ENCODE assay signal across 8 mouse cellular contexts in the genomic region with DNA sequence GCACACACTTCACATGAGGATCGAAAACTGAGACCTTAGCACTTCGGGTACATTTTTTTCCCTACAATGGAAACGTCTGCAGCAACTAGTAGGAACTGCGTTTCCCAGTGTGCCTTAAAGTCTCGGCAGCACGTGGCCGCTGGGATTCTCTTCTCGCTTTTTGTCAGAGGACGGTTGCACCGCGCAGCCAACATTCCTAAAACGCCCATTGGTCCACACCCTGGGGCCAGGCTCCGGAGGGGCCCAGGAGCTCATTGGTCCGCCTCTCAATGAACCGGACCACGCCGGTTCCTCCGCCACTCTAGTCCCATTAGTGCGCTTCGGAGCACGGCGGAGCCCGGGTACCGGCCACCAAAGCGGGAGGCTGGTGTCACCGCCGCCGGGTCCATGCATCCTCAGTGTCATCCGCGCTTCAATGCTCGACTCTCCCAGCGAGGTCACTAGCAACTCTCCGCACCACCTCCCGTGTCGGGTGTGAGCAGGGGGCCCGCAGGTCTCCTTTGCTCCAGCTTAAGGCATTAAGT. TPM values are rescaled to one million over a fixed set of nuclear protein-coding genes. Genes with fewer than 3 reads are reported as not detected.
DNase-seq lines count a peak whose midpoint lies in the region; ATAC-seq and TF ChIP-seq lines count a peak whose summit lies in the region.

No protein-coding gene starts in this region.

- intact Hi-C loops in heart, postnatal 25 days (cut with DNase I) = no loop called here

- DNase-seq in MEL (ENCODE audit: low read depth, low spot score) = peak; percentile 86
- peak; percentile 81 for DNase-seq in cerebellum, adult 11-12 months
- peak; percentile 79 for DNase-seq in heart, postnatal 25 days (ENCODE audit: low spot score)
- DNase-seq in layer of hippocampus, adult 18-20 months (ENCODE audit: low spot score in 2 of 2) = peak; percentile 78 to 86
- peak; percentile 87 to 89 for DNase-seq in lung, adult 18-20 months
- DNase-seq in testis, postnatal 14 days (ENCODE audit: low spot score) = peak; percentile 85

- peaks cover under 1 to 33% of the 10 kb centered on the region in 2 experiments; a peak in 3 of 4 replicates for H3K36me3 ChIP-seq in MEL (ENCODE audit: control insufficient read depth in 1 of 2, insufficient read depth in 2 of 2, low read length in 2 of 2)
- no peaks in the 10 kb centered on the region for H3K36me3 ChIP-seq in forebrain, embryonic 16.5 days (ENCODE audit: control insufficient read depth, insufficient read depth)
- H3K36me3 ChIP-seq in neural tube, embryonic 14.5 days (ENCODE audit: control insufficient read depth, insufficient read depth, low read length) = no peaks in the 10 kb centered on the region

- H3K9me3 ChIP-seq in MEL (replicated peaks; ENCODE audit: insufficient read depth, low read length) = no peaks in the 10 kb centered on the region
- H3K9me3 ChIP-seq in forebrain, embryonic 16.5 days (ENCODE audit: control insufficient read depth, low read length) = no peaks in the 10 kb centered on the region
- no peaks in the 10 kb centered on the region for H3K9me3 ChIP-seq in neural tube, embryonic 14.5 days (ENCODE audit: control insufficient read depth, low read length)

- peak; percentile 72 for ATAC-seq in forebrain, embryonic 16.5 days
- ATAC-seq in neural tube, embryonic 14.5 days (ENCODE audit: low read depth) = peak; percentile 76

- peak; percentile 63 to 67 for TF ChIP-seq POLR2A in MEL (IDR thresholded peaks at IDR 0.05; ENCODE audit: control insufficient read depth in 1 of 2, insufficient read depth in 1 of 2, low read depth in 1 of 2, low read length in 2 of 2, poor library complexity in 1 of 2)

- peak overlapping the region; percentile 85 for H3K9ac ChIP-seq in MEL (ENCODE audit: control insufficient read depth, low read depth, low read length, poor library complexity, severe bottlenecking)
- H3K9ac ChIP-seq in forebrain, embryonic 16.5 days (replicated peaks; ENCODE audit: low read depth, low read length) = peak overlapping the region; percentile 80
- H3K9ac ChIP-seq in neural tube, embryonic 14.5 days (replicated peaks; ENCODE audit: low read depth, low read length) = peak overlapping the region; percentile 84

- WGBS in forebrain, embryonic 16.5 days = 0% methylated on average over 36 of the region's 36 CpGs
- under 1% methylated on average over 36 of the region's 36 CpGs for WGBS in neural tube, embryonic 14.5 days

- H3K27ac ChIP-seq in MEL (ENCODE audit: control insufficient read depth, low read depth, low read length) = peak overlapping the region; percentile 69
- peak overlapping the region; percentile 87 for H3K27ac ChIP-seq in forebrain, embryonic 16.5 days (ENCODE audit: low read length)
- H3K27ac ChIP-seq in neural tube, embryonic 14.5 days (ENCODE audit: low read depth, low read length) = peak overlapping the region; percentile 80

- peaks cover 11 to 15% of the 10 kb centered on the region in 2 experiments; a peak in 3 of 4 replicates for H3K4me1 ChIP-seq in MEL (ENCODE audit: control insufficient read depth in 1 of 2, insufficient read depth in 2 of 2, low read length in 2 of 2)
- peaks cover 22% of the 10 kb centered on the region for H3K4me1 ChIP-seq in forebrain, embryonic 16.5 days (replicated peaks; ENCODE audit: control insufficient read depth, insufficient read depth, low read length)
- H3K4me1 ChIP-seq in neural tube, embryonic 14.5 days (ENCODE audit: control insufficient read depth, insufficient read depth, low read length) = peaks cover 15% of the 10 kb centered on the region

- peak overlapping the region; percentile 84 for H3K4me2 ChIP-seq in forebrain, embryonic 16.5 days (ENCODE audit: low read length)
- H3K4me2 ChIP-seq in neural tube, embryonic 14.5 days (ENCODE audit: low read depth, low read length) = peak overlapping the region; percentile 64

- no peak for TF ChIP-seq RAD21 in MEL (IDR thresholded peaks at IDR 0.05; ENCODE audit: low read depth, low read length)

- TF ChIP-seq CTCF in MEL (IDR thresholded peaks at IDR 0.05 in 2 of 3, conservative IDR thresholded peaks at IDR 0.05 in 1 of 3; ENCODE audit: control insufficient read depth in 1 of 3, insufficient read depth in 1 of 3, low read depth in 2 of 3, low read length in 3 of 3, poor library complexity in 1 of 3, severe bottlenecking in 1 of 3) = no peak

- no peak for TF ChIP-seq EP300 in MEL (IDR thresholded peaks at IDR 0.05; ENCODE audit: low read depth in 1 of 2, low read length in 2 of 2)

- peak overlapping the region; percentile 71 to 85 for H3K4me3 ChIP-seq in MEL (ENCODE audit: control insufficient read depth in 1 of 2, insufficient read depth in 1 of 2, low read depth in 2 of 2, low read length in 2 of 2)
- peak overlapping the region; percentile 92 for H3K4me3 ChIP-seq in forebrain, embryonic 16.5 days (replicated peaks; ENCODE audit: low read length)
- peak overlapping the region; percentile 93 for H3K4me3 ChIP-seq in neural tube, embryonic 14.5 days (ENCODE audit: low read depth, low read length)

- no peaks in the 10 kb centered on the region for H3K27me3 ChIP-seq in MEL (ENCODE audit: control insufficient read depth in 1 of 2, insufficient read depth in 2 of 2, low read length in 2 of 2)
- no peaks in the 10 kb centered on the region for H3K27me3 ChIP-seq in forebrain, embryonic 16.5 days (replicated peaks; ENCODE audit: control insufficient read depth, insufficient read depth, low read length)
- no peaks in the 10 kb centered on the region for H3K27me3 ChIP-seq in neural tube, embryonic 14.5 days (ENCODE audit: control insufficient read depth, insufficient read depth, low read length)

- H3K79me2 ChIP-seq in MEL (ENCODE audit: control insufficient read depth, insufficient read depth, low read length, poor library complexity) = peaks cover 64% of the 10 kb centered on the region

TF ChIP-seq in MEL, 35 proteins besides CTCF, POLR2A, EP300 and RAD21 (continues in another document):
- TF ChIP-seq MAFK (IDR thresholded peaks at IDR 0.05; ENCODE audit: borderline replicate concordance, low read depth, low read length) (no peak), ZC3H11A (IDR thresholded peaks at IDR 0.05; ENCODE audit: low read depth, low read length) (no peak), USF1 (IDR thresholded peaks at IDR 0.05; ENCODE audit: low read depth, low read length) (peak; percentile 80), ETS1 (IDR thresholded peaks at IDR 0.05; ENCODE audit: low read depth, low read length) (peak; percentile 27; the same call in 1 of the 2 replicates), CHD1 (IDR thresholded peaks at IDR 0.05; ENCODE audit: low read depth, low read length) (peak; percentile 8; the same call in 1 of the 2 replicates), SIN3A (IDR thresholded peaks at IDR 0.05; ENCODE audit: low read length) (peak; percentile 90), MAX (IDR thresholded peaks at IDR 0.05; ENCODE audit: low read length) (peak; percentile 96), NELFE (IDR thresholded peaks at IDR 0.05; ENCODE audit: low read depth, low read length) (peak; percentile 55; the same call in 1 of the 2 replicates), ELF1 (IDR thresholded peaks at IDR 0.05; ENCODE audit: low read depth, low read length) (no peak), ZNF384 (IDR thresholded peaks at IDR 0.05; ENCODE audit: low read depth, low read length) (no peak), HCFC1 (IDR thresholded peaks at IDR 0.05; ENCODE audit: low read depth, low read length) (peak; percentile 38; the same call in 1 of the 2 replicates), JUND (IDR thresholded peaks at IDR 0.05; ENCODE audit: low read depth, low read length) (no peak), UBTF (IDR thresholded peaks at IDR 0.05; ENCODE audit: borderline replicate concordance, insufficient read depth, low read depth, low read length) (no peak), BHLHE40 (IDR thresholded peaks at IDR 0.05; ENCODE audit: borderline replicate concordance, low read depth, low read length) (peak; percentile 25; the same call in 1 of the 2 replicates), KAT2A (conservative IDR thresholded peaks at IDR 0.05; ENCODE audit: low read depth, low read length) (peak; percentile 32)

RNA-seq across cellular contexts. Expression of gene Amd1, which starts 1.3 kb away (rescaled TPM):
- total RNA-seq in MEL (2012; rRNA removed) = 84.7 and 102 TPM in 2 replicates
- polyA plus RNA-seq in MEL (2012; ENCODE audit: insufficient read depth in 1 of 2, insufficient read length in 2 of 2, low read depth in 1 of 2, low replicate concordance in 2 of 2, missing spikeins in 1 of 2) = 10 to 100 TPM in 1 of 2 experiments, not detected in 1; 81.2 TPM
- polyA plus RNA-seq in forebrain, embryonic 16.5 days (2015; fragmentation: Nextera tagmentation; extraction: Ambion mirVana) = 46.3 and 47.0 TPM in 2 replicates
- 10 to 100 TPM; 58.8 to 86.5 TPM for total RNA-seq in heart, postnatal 25 days (2021)
- 10 to 100 TPM; 91.5 to 95.0 TPM for total RNA-seq in layer of hippocampus, adult 18-20 months (2021)
- 49.9 and 53.3 TPM in 2 replicates for polyA plus RNA-seq in neural tube, embryonic 14.5 days (2014; fragmentation: Nextera tagmentation; extraction: Ambion mirVana)

RNA-seq across cellular contexts. Expression of gene Cdk19, which starts 38.7 kb away (rescaled TPM):
- 2.8 and 4.8 TPM in 2 replicates for total RNA-seq in MEL (2012; rRNA removed)
- polyA plus RNA-seq in MEL (2012; ENCODE audit: insufficient read depth in 1 of 2, insufficient read length in 2 of 2, low read depth in 1 of 2, low replicate concordance in 2 of 2, missing spikeins in 1 of 2) = 1 to 10 TPM in 1 of 2 experiments, not detected in 1; 8.2 TPM
- polyA plus RNA-seq in forebrain, embryonic 16.5 days (2015; fragmentation: Nextera tagmentation; extraction: Ambion mirVana) = 19.6 and 23.9 TPM in 2 replicates
- total RNA-seq in heart, postnatal 25 days (2021) = 10 to 100 TPM; 11.9 to 15.7 TPM
- total RNA-seq in layer of hippocampus, adult 18-20 months (2021) = 10 to 100 TPM; 35.6 to 36.3 TPM
- 15.7 and 19.1 TPM in 2 replicates for polyA plus RNA-seq in neural tube, embryonic 14.5 days (2014; fragmentation: Nextera tagmentation; extraction: Ambion mirVana)

RNA-seq across cellular contexts. Expression of gene Gtf3c6, which starts 42.8 kb away (rescaled TPM):
- 41.6 and 42.0 TPM in 2 replicates for total RNA-seq in MEL (2012; rRNA removed)
- polyA plus RNA-seq in MEL (2012; ENCODE audit: insufficient read depth in 1 of 2, insufficient read length in 2 of 2, low read depth in 1 of 2, low replicate concordance in 2 of 2, missing spikeins in 1 of 2) = 10 to 100 TPM in 1 of 2 experiments, not detected in 1; 56.6 TPM
- polyA plus RNA-seq in forebrain, embryonic 16.5 days (2015; fragmentation: Nextera tagmentation; extraction: Ambion mirVana) = 85.4 and 88.5 TPM in 2 replicates
- total RNA-seq in heart, postnatal 25 days (2021) = 10 to 100 TPM; 20.1 to 24.7 TPM
- 10 to 100 TPM; 23.2 to 27.2 TPM for total RNA-seq in layer of hippocampus, adult 18-20 months (2021)
- 84.6 and 93.4 TPM in 2 replicates for polyA plus RNA-seq in neural tube, embryonic 14.5 days (2014; fragmentation: Nextera tagmentation; extraction: Ambion mirVana)

RNA-seq across cellular contexts. Expression of gene Rpf2, which starts 53.9 kb away (rescaled TPM):
- total RNA-seq in MEL (2012; rRNA removed) = 104 and 122 TPM in 2 replicates
- polyA plus RNA-seq in MEL (2012; ENCODE audit: insufficient read depth in 1 of 2, insufficient read length in 2 of 2, low read depth in 1 of 2, low replicate concordance in 2 of 2, missing spikeins in 1 of 2) = 10 to 100 TPM in 1 of 2 experiments, not detected in 1; 92.8 TPM
- 76.7 and 80.5 TPM in 2 replicates for polyA plus RNA-seq in forebrain, embryonic 16.5 days (2015; fragmentation: Nextera tagmentation; extraction: Ambion mirVana)
- 1 to 10 TPM; 8.7 to 8.8 TPM for total RNA-seq in heart, postnatal 25 days (2021)
- 10 to 100 TPM; 19.2 to 20.4 TPM for total RNA-seq in layer of hippocampus, adult 18-20 months (2021)
- polyA plus RNA-seq in neural tube, embryonic 14.5 days (2014; fragmentation: Nextera tagmentation; extraction: Ambion mirVana) = 71.8 and 81.9 TPM in 2 replicates

Comparison
In these comparisons a context has a peak if more than half of its experiments do, and no peak if none do; other contexts are left out.
1. Peak in every context shown above with its lines: DNase-seq, ATAC-seq, H3K4me3 ChIP-seq and H3K27ac ChIP-seq.